Mouse (Mus musculus): ENCODE results near the gene Cplx3.

- TF ChIP-seq EP300 (IDR thresholded peaks at IDR 0.05; ENCODE audit: low read length) (no peak), POLR2A (IDR thresholded peaks at IDR 0.05; ENCODE audit: low read depth, low read length) (no peak), CTCF (conservative IDR thresholded peaks at IDR 0.05 in 1 of 2, IDR thresholded peaks at IDR 0.05 in 1 of 2; ENCODE audit: low read depth in 2 of 2, low read length in 2 of 2) (no peak), JUND (conservative IDR thresholded peaks at IDR 0.05; ENCODE audit: low read depth, low read length) (no peak), ZNF384 (IDR thresholded peaks at IDR 0.05; ENCODE audit: low read depth, low read length) (no peak), USF1 (IDR thresholded peaks at IDR 0.05; ENCODE audit: low read depth, low read length) (no peak), PAX5 (IDR thresholded peaks at IDR 0.05; ENCODE audit: low read length) (no peak), RCOR1 (conservative IDR thresholded peaks at IDR 0.05; ENCODE audit: low read depth, low read length) (no peak), POLR2AphosphoS2 (IDR thresholded peaks at IDR 0.05; ENCODE audit: low read depth, low read length) (no peak), MEF2A (IDR thresholded peaks at IDR 0.05; ENCODE audit: borderline replicate concordance, low read depth, low read length) (no peak), ELF1 (IDR thresholded peaks at IDR 0.05; ENCODE audit: low read depth, low read length) (no peak)
Measured at GRCm38 (mm10) chr9:57610359-57610826, 4.3 kb upstream of the Cplx3 start.
